Mouse (Mus musculus): Measurements from ENCODE around the gene Mfap1b. TPM values are rescaled to one million over a fixed set of nuclear protein-coding genes. Genes with fewer than 3 reads are reported as not detected.

Mfap1b gene
- 3.7 and 4.6 TPM in 2 replicates for polyA plus RNA-seq (2012)

GRCm38 (mm10) chr2:121473301-121474179 lies at the start of gene Mfap1b:
Mfap1b (minus strand) TSS chr2:121474067.

GRCm38 (mm10) chr2:121505942-121506882 lies 32.3 kb upstream of the Mfap1b start, which contains the start of the genes Mfap1a and Wdr76:
Mfap1a (minus strand) TSS chr2:121506665.
Wdr76 (plus strand) TSS chr2:121506723.

DNA sequence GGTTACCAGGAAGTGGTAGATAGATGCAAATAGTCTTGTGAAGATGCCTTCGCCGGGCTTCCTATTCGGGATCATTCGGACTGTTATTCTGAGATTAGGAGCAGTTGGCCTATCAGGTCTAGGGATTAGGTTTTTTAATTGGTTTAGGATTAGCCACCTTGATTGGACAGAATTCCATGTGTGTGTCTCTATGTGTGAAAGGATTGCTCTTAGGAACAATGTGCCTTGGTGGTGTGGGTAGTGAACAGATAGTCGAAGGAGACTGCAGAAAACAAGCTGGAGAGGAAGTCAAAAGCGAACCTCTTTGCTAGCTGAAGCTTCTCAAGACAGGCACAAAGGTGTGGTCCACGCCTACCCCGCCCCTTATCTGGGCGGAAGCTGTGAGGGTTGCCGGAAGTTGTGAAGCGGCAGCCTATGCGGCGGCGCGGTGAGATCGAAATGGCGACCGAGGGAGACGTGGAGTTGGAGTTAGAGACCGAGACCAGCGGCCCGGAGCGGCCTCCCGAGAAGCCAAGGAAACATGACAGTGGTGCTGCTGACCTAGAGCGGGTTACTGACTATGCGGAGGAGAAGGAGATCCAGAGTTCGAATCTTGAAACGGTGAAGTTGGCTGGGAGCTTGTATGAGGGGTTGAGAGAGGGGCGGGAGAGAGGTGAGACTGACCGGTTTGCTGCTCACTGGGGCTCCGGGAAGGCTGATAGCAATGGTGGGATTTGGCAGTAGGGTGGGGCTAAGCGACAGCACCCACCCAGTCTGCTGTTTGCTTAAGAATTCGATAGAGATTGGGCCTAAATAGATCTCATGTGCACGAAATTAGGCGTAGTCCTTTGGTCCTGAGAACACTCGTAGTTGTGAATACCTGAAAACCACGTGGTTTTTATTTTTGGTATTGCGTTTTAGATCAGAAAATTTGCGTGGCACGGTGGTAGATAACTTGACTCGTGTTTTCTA lies 16.9 kb downstream of the Mfap1b start, which contains the start of gene Serinc4:
TSS of gene Serinc4 (minus strand) at position 90 of the 951 bp plus-strand sequence.

DNA sequence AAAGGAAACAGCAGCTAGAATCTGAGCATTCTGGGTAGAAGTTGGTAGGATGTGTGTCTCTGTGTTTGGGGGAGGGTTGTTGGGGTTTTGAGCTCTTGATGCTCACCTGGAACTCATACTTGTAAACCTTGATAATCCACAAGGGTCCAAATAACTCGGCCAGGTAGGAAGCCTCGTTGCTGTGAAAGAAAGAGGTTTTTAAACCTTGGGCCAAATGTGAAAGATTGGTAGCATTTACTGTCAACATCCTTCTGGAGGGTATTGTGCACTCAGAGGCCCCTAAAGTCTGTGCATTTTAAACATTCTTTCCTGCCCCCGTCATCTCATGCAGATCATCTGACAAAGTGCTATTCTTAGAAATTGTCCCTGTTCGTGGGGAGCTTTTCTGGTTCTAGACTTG lies 20.9 kb downstream of the Mfap1b start, which contains the start of gene Hypk:
TSS of gene Hypk (plus strand) at position 301 of the 400 bp plus-strand sequence.

DNA sequence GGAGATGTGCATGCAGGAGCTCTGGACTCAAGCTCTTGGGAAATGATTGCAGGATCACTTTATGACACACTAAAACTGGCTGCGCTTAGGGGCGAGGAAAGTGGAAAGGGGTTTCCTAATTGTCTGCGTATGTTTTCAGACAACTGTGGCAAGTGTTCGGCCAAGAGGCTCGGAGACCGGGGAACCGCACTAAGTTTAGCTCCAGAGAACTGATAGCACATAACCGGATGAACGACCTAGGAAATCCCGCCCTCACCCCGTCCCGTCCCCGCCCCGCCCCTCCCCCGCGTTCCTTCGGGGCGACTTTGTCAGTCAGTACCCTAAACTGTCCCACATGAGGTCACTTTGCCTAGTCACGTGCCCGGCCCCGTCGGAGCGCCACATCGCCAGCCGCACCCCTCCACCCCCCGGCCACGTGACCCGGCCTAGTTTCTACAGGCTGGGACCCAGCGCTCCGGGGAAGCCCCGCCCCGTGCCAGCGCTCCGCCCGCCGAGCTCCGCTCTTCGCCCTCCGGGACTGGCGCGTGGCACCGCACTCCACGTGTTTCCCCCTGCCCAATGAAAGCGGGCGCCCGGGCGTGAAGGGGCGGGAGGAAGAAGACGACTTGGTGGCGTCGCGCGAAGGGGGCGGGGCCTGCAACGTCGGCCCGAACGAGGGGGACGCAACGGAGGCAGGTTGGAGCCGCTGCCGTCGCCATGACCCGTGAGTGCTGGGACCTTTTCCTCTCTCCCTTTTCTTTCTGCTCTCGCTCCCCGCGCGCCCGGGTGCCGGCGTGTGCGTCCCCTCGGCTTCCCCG lies 24.9 kb downstream of the Mfap1b start, which contains the start of gene Serf2:
TSS of gene Serf2 (plus strand) at position 457 of the 797 bp plus-strand sequence.

GRCm38 (mm10) chr2:121444178-121444577 lies 29.7 kb downstream of the Mfap1b start, which contains the start of gene Ell3:
Ell3 (minus strand) TSS chr2:121444278.

DNA sequence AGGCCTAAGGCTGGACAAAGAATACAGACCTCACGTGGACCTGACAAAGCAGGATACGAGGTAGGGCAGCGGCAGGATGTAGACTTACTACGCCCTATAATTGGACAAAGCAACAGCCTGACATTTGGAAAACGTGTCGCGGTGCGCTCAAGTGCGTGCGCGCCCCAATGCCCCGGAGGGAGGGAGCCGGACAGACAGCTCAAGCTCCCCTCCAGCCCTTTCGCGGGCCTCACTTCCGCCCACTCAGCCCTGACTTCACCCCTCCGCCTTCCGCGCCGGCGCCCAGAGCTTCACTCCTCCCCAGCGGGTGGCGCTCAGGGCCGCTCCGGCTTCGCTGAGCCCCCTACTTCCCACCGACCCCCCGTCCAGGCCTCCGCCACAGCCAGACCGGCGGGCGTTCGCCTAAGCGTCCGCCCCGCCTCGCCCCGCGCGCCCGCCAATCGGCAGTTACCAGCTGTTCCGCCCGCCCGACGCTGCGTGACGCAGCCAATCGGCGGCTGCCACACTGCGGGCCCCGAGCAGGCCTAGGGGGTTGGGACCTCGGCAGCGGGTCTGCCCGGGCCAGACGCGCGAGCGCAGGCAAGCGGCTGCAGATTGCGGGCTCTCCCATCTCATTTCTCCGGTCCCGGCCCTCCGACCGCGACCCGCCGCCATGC lies 60.4 kb downstream of the Mfap1b start, which contains the start of the genes Pdia3 and Catsper2:
TSS of gene Pdia3 (plus strand) at position 389 of the 656 bp plus-strand sequence.
TSS of gene Catsper2 (minus strand) at position 406 of the 656 bp plus-strand sequence.

Other genes with a start within 250 kb of the Mfap1b start
- gene Trp53bp1, start 202.7 kb downstream of the Mfap1b start, polyA plus RNA-seq (2012) = 22.0 and 34.2 TPM in 2 replicates
- 0.01 and 0.30 TPM in 2 replicates for gene Map1a, start 184.5 kb downstream of the Mfap1b start, polyA plus RNA-seq (2012)
- gene Ppip5k1, start 118.7 kb downstream of the Mfap1b start, polyA plus RNA-seq (2012) = 5.6 and 6.3 TPM in 2 replicates
- not detected in 2 replicates for gene Ckmt1, start 116.4 kb downstream of the Mfap1b start, polyA plus RNA-seq (2012)
- gene Strc, start 86.9 kb downstream of the Mfap1b start, polyA plus RNA-seq (2012) = 0.04 TPM in 1 of 2 replicates, not detected in the other
- gene Pdia3, start 60.3 kb downstream of the Mfap1b start, polyA plus RNA-seq (2012) = 785 and 987 TPM in 2 replicates
- gene Catsper2, start 60.3 kb downstream of the Mfap1b start, polyA plus RNA-seq (2012) = 0.24 and 0.29 TPM in 2 replicates
- 0.05 TPM in 2 replicates for gene Ell3, start 29.8 kb downstream of the Mfap1b start, polyA plus RNA-seq (2012)
- gene Serf2, start 24.9 kb downstream of the Mfap1b start, polyA plus RNA-seq (2012) = 327 and 366 TPM in 2 replicates
- 73.0 and 125 TPM in 2 replicates for gene Hypk, start 20.8 kb downstream of the Mfap1b start, polyA plus RNA-seq (2012)
- gene Serinc4, start 17.3 kb downstream of the Mfap1b start, polyA plus RNA-seq (2012) = 0.05 TPM in 1 of 2 replicates, not detected in the other
- gene Mfap1a, start 32.6 kb upstream of the Mfap1b start, polyA plus RNA-seq (2012) = 4.7 and 4.9 TPM in 2 replicates
- gene Wdr76, start 32.7 kb upstream of the Mfap1b start, polyA plus RNA-seq (2012) = 1.2 and 1.3 TPM in 2 replicates